Mouse (Mus musculus) hindbrain, embryonic 15.5 days (tissue): ENCODE results near the gene Rabgef1. TPM values are rescaled to one million over a fixed set of nuclear protein-coding genes. Genes with fewer than 3 reads are reported as not detected.
A peak's percentile ranks its signal among the peaks of the same experiment; 100 is the strongest.

ENCODE experiments used
- ATAC-seq: fragments of 200-750 bp; cut with Nextera tagmentation; 2 replicates; pipeline ENCODE4 v1.8.0; 2017; ENCODE audit warnings: low read depth, moderate number of reproducible peaks, moderate TSS enrichment; ENCODE audit not compliant: low FRiP score
- H3K27ac ChIP-seq: fragments of 300-500 bp; sonication (generic); replicated peaks from 2 replicates; pipeline ENCODE4 v1.5.1; 2015; ENCODE audit warnings: mild to moderate bottlenecking, inconsistent platforms
- H3K27me3 ChIP-seq: fragments of 300-500 bp; sonication (generic); 2 replicates; pipeline ENCODE4 v1.6.1; 2015; ENCODE audit warnings: control low read depth, inconsistent platforms
- H3K36me3 ChIP-seq: fragments of 300-500 bp; sonication (generic); 2 replicates; pipeline ENCODE4 v1.6.1; 2015; ENCODE audit warnings: control low read depth, inconsistent platforms
- H3K4me1 ChIP-seq: fragments of 300-500 bp; sonication (generic); replicated peaks from 2 replicates; pipeline ENCODE4 v1.6.1; 2015; ENCODE audit warnings: control low read depth, inconsistent platforms
- H3K4me2 ChIP-seq: fragments of 300-500 bp; sonication (generic); 2 replicates; pipeline ENCODE4 v1.6.1; 2015; ENCODE audit warnings: moderate library complexity, mild to moderate bottlenecking, inconsistent platforms
- H3K4me3 ChIP-seq: fragments of 300-500 bp; sonication (generic); 2 replicates; pipeline ENCODE4 v1.5.1; 2015; ENCODE audit warnings: mild to moderate bottlenecking, inconsistent platforms
- H3K9ac ChIP-seq: fragments of 300-500 bp; sonication (generic); 2 replicates; pipeline ENCODE4 v1.6.1; 2015; ENCODE audit warnings: inconsistent platforms
- H3K9me3 ChIP-seq: fragments of 300-500 bp; sonication (generic); 2 replicates; pipeline ENCODE4 v1.6.1; 2016; ENCODE audit warnings: control low read depth, inconsistent platforms
- WGBS: fragments of 180-500 bp; shearing (Covaris S2); methylation state at CpG from one replicate; pipeline ENCODE4 v1.1.7; 2015; 5-methylcytosine and 5-hydroxymethylcytosine counted together
- polyA plus RNA-seq: library from polyadenylated mRNA; unstranded; fragments of >200 nt; fragmentation: Nextera tagmentation; extraction: Ambion mirVana; gene quantifications from 2 replicates; pipeline ENCODE4 v1.2.1, GENCODE M21; 2015

Gene Rabgef1
- polyA plus RNA-seq, 1 experiment from 2014 or later = 39.8 TPM

DNA sequence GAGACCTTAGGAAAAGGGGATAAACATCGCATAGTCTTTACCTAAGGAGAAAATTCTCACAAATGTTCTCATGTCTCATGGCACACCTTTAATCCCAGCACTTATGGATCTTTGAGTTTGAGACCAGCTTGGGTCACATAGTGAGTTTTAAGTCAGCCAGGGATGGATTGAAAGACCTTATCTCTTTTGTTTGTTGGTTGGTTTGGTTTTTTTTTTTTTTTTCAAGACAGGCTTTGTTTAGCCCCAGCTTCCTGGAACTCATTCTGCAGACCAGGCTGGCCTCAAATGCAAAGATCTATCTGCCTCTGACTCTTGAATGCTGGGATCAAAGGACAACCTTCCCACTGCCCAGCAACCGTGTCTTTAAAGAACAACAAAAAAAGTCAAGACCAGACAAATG, 49.7 kb downstream of the Rabgef1 start:
- H3K36me3 ChIP-seq = no peaks in the 10 kb centered on the region
- WGBS = 50% methylated on average over 2 of the region's 2 CpGs
- no peaks in the 10 kb centered on the region for H3K27me3 ChIP-seq
- H3K27ac ChIP-seq = peak overlapping the region; percentile 82
- H3K4me3 ChIP-seq = peak overlapping the region; percentile 60
- ATAC-seq = no peak
- no peaks in the 10 kb centered on the region for H3K9me3 ChIP-seq
- peaks cover 25% of the 10 kb centered on the region for H3K4me1 ChIP-seq
- peak overlapping the region; percentile 63 for H3K4me2 ChIP-seq
- peak overlapping the region; percentile 70 for H3K9ac ChIP-seq

DNA sequence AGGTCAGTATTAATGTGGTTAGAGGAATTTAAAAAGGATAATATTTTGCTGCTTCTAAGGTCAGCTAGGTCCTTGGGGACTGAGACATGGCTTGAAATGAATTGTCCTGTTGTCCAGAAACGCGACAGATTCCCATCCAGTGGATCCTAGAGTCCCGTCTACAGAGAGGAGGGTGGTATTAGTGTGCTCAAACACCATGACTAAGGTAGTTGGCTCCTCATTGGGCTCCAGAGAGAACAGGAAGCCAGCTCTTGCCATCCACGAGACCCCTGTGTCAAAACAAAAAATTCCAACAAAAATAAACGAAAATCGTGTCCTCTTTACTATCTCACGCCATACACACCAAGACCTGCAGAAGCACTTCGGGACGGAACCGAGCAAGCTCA, 50.2 kb downstream of the Rabgef1 start:
- H3K36me3 ChIP-seq = no peaks in the 10 kb centered on the region
- no peaks in the 10 kb centered on the region for H3K9me3 ChIP-seq
- peak overlapping the region; percentile 63 for H3K4me2 ChIP-seq
- ATAC-seq = peak; percentile 71
- H3K9ac ChIP-seq = peak overlapping the region; percentile 70
- H3K4me3 ChIP-seq = peak overlapping the region; percentile 60
- H3K27ac ChIP-seq = peak overlapping the region; percentile 82
- 1% methylated on average over 10 of the region's 10 CpGs for WGBS
- no peaks in the 10 kb centered on the region for H3K27me3 ChIP-seq
- H3K4me1 ChIP-seq = peaks cover 25% of the 10 kb centered on the region

DNA sequence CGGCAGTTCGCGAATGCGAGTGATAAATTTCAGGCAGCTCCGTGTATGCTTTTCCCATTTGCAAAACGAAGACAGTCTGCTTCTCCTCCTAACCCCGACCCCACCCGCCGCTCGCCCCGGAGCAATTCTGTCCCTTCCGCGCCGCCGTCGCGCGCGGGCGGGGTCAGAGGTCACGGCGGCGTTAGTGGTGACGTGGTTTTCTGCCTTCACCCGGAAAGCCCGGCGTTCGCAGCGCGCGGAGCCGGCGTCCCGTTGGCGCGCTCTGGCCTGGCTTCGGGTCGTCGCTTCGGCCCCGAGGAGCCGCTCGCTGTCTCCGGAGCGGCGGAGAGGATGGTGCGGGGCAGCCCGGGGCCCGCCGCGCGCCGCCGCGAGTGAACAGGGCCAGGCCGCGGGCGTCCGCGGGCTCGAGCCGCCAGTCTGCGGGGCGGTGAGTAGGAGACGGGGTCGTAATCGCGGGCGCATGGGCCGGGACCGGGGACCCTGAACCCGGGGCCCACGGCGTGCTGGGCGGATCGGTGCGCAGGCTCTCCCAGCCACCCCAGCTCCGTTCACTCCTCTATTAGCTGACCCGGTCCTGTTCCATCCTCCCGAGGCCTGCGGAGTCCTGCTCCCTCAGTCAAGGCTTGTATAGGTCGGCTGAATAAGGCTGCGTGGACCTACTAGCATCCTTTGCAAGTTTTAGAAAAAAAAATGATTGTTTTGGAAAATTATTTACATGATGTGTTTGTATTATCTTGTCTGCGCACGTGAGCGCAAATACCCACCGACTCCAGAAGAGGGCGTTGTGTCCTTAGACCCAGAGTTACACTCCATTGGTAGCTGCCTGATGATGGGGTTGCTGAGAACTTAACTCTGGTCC, 50.8 kb downstream of the Rabgef1 start:
- Histone ChIP-seq H3K4me2 (peak overlapping the region; percentile 63), H3K4me1 (peaks cover 25% of the 10 kb centered on the region), H3K9me3 (no peaks in the 10 kb centered on the region), H3K9ac (peak overlapping the region; percentile 70), H3K27me3 (no peaks in the 10 kb centered on the region), H3K27ac (peak overlapping the region; percentile 82), H3K4me3 (peak overlapping the region; percentile 60), H3K36me3 (no peaks in the 10 kb centered on the region)
- WGBS = under 1% methylated on average over 84 of the region's 88 CpGs
- peak; percentile 86 for ATAC-seq

DNA sequence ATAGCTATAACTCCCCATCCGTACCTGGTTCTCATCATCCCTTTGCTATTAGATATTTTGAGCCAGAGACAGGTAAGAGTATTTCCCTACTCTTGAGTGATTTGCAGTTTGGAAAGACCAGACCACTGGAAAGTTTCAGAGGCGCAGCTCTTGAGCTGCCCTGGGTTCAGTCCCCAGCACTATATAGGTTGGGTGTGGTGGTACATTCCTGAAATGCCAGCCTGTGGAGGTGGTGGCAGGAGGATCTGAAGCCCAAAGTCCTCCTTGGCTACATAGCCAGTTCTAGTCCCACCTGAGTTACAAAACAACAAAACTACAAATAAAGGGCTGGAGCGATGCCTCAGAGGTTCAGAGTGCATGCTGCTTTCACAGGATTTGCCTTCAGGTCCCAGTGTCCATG, 55.2 kb downstream of the Rabgef1 start:
- ATAC-seq = no peak
- Histone ChIP-seq H3K9me3 (no peaks in the 10 kb centered on the region), H3K36me3 (peaks cover 19% of the 10 kb centered on the region), H3K27ac (no peak overlapping the region), H3K4me2 (no peak overlapping the region), H3K4me3 (no peak overlapping the region), H3K27me3 (no peaks in the 10 kb centered on the region), H3K9ac (no peak overlapping the region), H3K4me1 (peaks cover 15% of the 10 kb centered on the region)
- 93% methylated on average over 3 of the region's 3 CpGs for WGBS

DNA sequence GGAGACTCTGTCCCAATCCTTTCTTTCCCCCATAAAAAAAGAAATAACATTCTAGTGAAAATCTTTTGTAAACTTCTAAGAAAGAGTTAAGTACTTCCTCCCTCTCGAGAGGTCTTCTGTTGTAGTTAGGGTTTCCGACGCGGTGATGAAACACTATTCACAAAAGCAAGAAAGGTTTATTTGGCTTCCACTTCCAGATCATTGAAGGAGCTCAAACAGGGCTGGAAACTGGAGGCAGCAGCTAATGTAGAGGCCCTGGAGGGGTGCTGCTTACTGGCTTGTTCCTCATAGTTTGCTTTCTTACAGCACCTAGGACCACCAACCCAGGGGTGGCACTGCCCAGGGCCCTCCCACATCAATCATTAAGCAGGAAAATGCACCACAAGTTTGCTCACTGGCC, 56.5 kb downstream of the Rabgef1 start:
- Histone ChIP-seq H3K27ac (no peak overlapping the region), H3K9ac (no peak overlapping the region), H3K36me3 (peaks cover 33% of the 10 kb centered on the region), H3K4me3 (no peak overlapping the region), H3K27me3 (no peaks in the 10 kb centered on the region), H3K4me1 (peaks cover 11% of the 10 kb centered on the region), H3K4me2 (no peak overlapping the region), H3K9me3 (no peaks in the 10 kb centered on the region)
- WGBS = 82% methylated on average over 4 of the region's 4 CpGs
- no peak for ATAC-seq

DNA sequence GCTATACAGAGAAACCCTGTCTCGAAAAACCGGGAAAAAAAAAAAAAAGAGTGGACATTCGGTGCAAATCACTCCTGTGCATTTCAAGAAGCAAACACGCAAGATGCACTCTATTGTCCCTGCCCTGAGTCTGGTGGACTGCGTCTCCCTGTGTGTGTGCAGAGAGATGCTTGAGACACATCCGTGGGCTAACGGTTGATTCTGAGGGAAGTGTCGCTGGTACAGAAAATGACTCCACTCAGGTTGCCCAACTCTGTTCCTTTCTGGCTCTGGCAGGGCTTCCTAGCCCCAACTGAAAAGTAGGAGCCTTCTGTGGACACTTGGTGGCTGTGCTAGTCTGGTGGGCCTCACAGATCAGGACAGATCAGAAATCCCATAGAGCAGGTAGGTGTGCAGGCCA, 64.7 kb downstream of the Rabgef1 start:
- no peaks in the 10 kb centered on the region for H3K4me1 ChIP-seq
- peaks cover 89% of the 10 kb centered on the region for H3K36me3 ChIP-seq
- H3K27me3 ChIP-seq = no peaks in the 10 kb centered on the region
- no peak for ATAC-seq
- no peak overlapping the region for H3K27ac ChIP-seq
- H3K9me3 ChIP-seq = no peaks in the 10 kb centered on the region
- no peak overlapping the region for H3K9ac ChIP-seq
- H3K4me2 ChIP-seq = no peak overlapping the region
- 97% methylated on average over 8 of the region's 8 CpGs for WGBS
- H3K4me3 ChIP-seq = no peak overlapping the region

DNA sequence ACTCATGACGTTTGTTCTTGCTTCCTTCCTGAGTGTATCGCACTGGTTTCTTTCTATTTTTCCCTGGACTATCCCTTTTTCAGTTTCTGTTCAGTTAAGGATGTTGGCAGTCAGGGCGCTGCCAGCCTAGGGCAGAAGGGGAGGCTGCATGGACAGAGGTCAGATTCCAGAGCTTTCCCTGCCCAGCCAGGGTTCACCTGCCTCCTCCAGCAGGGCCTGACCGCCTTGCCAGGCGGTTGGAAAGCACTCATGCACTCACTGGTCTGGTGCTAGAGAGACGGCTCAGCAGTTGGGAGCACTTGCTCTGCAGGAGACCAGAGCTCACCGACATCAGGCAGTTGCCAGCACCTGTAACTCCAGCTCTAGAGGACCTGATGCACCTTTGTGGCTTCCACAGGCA, 67.6 kb downstream of the Rabgef1 start:
- H3K9ac ChIP-seq = no peak overlapping the region
- no peaks in the 10 kb centered on the region for H3K27me3 ChIP-seq
- 91% methylated on average over 7 of the region's 7 CpGs for WGBS
- ATAC-seq = no peak
- no peak overlapping the region for H3K4me2 ChIP-seq
- no peaks in the 10 kb centered on the region for H3K9me3 ChIP-seq
- peaks cover 80% of the 10 kb centered on the region for H3K36me3 ChIP-seq
- H3K27ac ChIP-seq = no peak overlapping the region
- H3K4me3 ChIP-seq = no peak overlapping the region
- no peaks in the 10 kb centered on the region for H3K4me1 ChIP-seq

DNA sequence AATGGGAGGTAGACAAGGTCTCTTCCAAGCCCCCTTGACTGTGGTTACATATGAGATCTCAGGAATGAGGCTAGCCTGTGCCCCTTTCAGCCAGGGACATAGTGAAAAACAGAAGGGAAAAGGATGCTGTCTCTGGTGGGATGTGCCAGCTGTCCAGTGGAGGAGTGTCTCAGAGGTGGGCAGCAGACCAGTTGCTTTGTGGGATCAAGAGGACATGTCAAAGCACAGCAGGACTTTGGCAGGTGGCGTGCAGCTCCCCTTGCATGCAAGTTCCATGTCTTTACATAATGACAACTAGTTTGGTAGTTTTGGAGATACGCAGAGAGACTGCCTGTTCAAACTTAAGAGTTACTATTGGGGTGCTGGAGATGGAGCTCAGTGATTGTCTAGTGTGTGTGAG, 68.3 kb downstream of the Rabgef1 start:
- ATAC-seq = no peak
- Histone ChIP-seq H3K4me3 (no peak overlapping the region), H3K4me1 (no peaks in the 10 kb centered on the region), H3K4me2 (no peak overlapping the region), H3K27me3 (no peaks in the 10 kb centered on the region), H3K9me3 (no peaks in the 10 kb centered on the region), H3K9ac (no peak overlapping the region), H3K36me3 (peaks cover 80% of the 10 kb centered on the region), H3K27ac (no peak overlapping the region)
- 95% methylated on average over 2 of the region's 2 CpGs for WGBS

DNA sequence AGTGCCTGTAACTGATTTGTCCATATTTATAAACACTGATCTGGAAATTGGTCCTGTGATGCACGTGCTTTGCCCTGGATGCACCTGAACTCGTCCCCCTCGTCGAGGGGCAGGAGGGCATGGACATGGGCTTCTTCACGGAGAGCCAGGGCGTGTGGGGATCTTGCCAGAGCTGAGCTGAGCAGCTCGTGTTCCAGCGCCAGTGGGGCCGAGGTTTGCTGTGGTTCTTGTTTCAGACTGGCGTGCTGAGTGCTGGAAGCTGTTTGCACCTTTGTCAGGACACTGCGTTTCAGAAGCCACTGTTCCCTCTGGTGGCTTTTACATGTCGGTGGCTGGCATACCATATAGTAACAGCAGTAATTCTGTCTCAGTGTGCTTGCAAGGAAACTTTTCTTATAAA, 69.8 kb downstream of the Rabgef1 start:
- H3K4me3 ChIP-seq = no peak overlapping the region
- peaks cover 81% of the 10 kb centered on the region for H3K36me3 ChIP-seq
- H3K4me2 ChIP-seq = no peak overlapping the region
- no peaks in the 10 kb centered on the region for H3K4me1 ChIP-seq
- no peak for ATAC-seq
- no peaks in the 10 kb centered on the region for H3K9me3 ChIP-seq
- H3K27ac ChIP-seq = no peak overlapping the region
- 95% methylated on average over 12 of the region's 12 CpGs for WGBS
- H3K9ac ChIP-seq = no peak overlapping the region
- no peaks in the 10 kb centered on the region for H3K27me3 ChIP-seq

DNA sequence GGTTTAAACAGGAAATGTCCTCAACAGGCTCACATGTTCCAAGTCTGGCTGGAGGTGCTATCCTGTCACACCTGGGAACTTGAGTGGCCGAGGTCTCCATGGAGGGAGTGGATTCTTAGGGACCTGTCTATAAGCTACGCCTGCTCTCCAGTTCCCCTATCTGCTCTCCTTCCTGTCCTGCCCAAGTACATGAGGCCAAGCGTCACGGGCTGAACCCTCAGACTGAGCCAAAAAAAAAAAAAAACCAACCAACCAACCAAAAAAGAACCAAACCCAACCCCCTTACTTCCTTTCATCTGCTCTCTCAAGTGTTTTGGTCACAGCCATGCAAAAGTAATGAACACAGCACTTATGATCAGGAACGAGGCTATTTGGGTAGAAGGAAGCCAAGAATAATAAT, 76.2 kb downstream of the Rabgef1 start:
- H3K36me3 ChIP-seq = peaks cover 83% of the 10 kb centered on the region
- WGBS = 84% methylated on average over 5 of the region's 5 CpGs

DNA sequence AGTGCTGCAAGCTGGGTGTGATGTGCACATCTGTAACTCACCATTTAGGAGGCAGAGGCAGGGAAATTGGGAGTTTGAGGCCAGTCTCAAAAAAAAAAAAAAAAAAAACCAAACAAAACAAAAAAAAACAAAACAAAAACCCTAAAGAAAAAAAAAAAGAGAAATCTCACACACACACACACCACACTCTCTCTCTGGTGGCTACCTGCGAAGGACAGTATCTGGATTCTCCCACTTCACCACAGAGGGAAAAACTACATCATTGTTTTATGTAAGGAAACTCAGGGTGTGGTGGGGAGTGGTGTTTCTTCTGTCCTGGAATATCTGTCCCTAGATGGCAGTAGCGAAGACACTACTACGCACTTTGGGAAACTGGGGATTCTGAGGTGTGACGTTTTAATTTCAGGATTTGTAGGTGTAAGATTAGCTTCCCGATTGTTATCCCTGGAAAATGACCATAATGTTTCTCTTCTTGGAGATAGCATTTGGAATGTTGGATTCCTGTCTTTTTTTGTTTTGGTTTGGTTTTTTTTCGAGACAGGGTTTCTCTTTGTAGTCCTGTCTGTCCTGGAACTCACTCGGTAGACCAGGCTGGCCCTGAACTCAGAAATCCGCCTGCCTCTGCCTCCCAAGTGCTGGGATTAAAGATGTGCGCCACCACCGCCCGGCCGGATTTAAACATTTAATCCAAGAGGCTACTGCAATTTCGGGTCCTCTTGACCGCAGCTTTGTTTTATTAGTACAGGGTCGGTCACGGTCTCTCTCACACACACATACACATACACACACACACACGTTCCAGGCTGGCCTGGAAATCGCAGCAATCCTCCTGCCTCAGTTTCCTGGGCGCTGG, 82.8 kb downstream of the Rabgef1 start:
- 18% methylated on average over 19 of the region's 19 CpGs for WGBS
- H3K4me2 ChIP-seq = peak overlapping the region; percentile 76
- peak overlapping the region; percentile 72 for H3K9ac ChIP-seq
- no peaks in the 10 kb centered on the region for H3K9me3 ChIP-seq
- H3K27me3 ChIP-seq = no peaks in the 10 kb centered on the region
- peaks cover 34% of the 10 kb centered on the region for H3K4me1 ChIP-seq
- no peak for ATAC-seq
- peaks cover 31% of the 10 kb centered on the region for H3K36me3 ChIP-seq
- H3K4me3 ChIP-seq = peak overlapping the region; percentile 91
- H3K27ac ChIP-seq = peak overlapping the region; percentile 90

More for the DNA sequence above, 76.2 kb downstream of the Rabgef1 start:
- no peak for ATAC-seq
- Histone ChIP-seq H3K9me3 (no peaks in the 10 kb centered on the region), H3K4me1 (no peaks in the 10 kb centered on the region), H3K4me3 (no peak overlapping the region), H3K9ac (no peak overlapping the region), H3K27me3 (no peaks in the 10 kb centered on the region), H3K4me2 (no peak overlapping the region), H3K27ac (no peak overlapping the region)

DNA sequence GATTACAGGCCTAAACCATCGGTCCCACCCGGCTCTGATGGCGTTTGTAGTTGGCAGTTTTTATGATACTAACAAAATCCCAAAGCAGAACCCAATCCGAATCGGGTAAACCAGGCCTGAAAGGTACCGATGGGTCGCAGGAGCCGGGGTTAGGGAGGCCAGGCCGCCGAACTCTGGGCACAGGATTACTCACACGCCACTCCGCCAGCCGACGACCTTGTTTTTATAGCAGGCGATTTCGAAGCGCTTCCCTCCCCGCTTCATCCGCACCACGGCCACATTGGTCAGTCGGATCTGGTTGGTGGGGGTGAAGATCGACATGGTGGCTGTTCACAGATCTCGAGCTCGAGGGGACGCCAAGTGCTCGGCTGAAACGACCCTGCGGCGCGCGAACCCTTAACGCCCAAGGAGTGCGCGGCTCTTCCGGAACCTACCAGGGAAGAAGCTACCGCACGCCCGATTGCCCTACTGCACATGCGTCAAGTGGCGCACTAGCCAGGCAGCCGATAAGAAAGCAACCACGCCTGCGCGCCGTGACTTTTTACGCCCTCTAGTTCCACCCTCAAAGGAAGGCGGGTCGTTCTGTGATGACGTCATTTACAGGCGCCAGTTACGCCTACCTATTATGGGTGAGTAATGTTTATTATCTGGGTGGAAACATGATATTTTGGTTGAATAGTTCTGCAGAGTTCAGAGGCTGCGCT, 83.6 kb downstream of the Rabgef1 start, which contains the start of the genes Sbds and Tyw1:
TSS of gene Sbds (minus strand) at position 514 of the 704 bp plus-strand sequence.
TSS of gene Tyw1 (plus strand) at position 603 of the 704 bp plus-strand sequence.
- peaks cover 24% of the 10 kb centered on the region for H3K36me3 ChIP-seq
- H3K4me2 ChIP-seq = peak within 1 kb of the TSS; percentile 76
- peaks cover 34% of the 10 kb centered on the region for H3K4me1 ChIP-seq
- peak; percentile 91 for ATAC-seq
- peak within 1 kb of the TSS; percentile 72 for H3K9ac ChIP-seq
- no peaks in the 10 kb centered on the region for H3K9me3 ChIP-seq
- no peaks in the 10 kb centered on the region for H3K27me3 ChIP-seq
- under 1% methylated on average over 52 of the region's 52 CpGs for WGBS
- H3K27ac ChIP-seq = peak within 1 kb of the TSS; percentile 90
- peak within 1 kb of the TSS; percentile 91 for H3K4me3 ChIP-seq
